Mouse (Mus musculus) E14TG2a.4 (cell line): ENCODE measurements around the gene Tagap.

Source experiments
- CTCF ChIP-seq: conservative IDR thresholded peaks from 2 replicates; pipeline ENCODE4 v1.5.1; 2014; ENCODE audit warnings: low read length
- POU5F1 ChIP-seq: IDR thresholded peaks from 2 replicates; pipeline ENCODE4 v1.6.1; 2014; ENCODE audit warnings: low read length, borderline replicate concordance

GRCm38 (mm10) chr17:7904992-7905391 lies 20.8 kb upstream of the Tagap start:
- TF ChIP-seq CTCF (no peak), POU5F1 (no peak)
